Mouse (Mus musculus) midbrain, embryonic 10.5 days (tissue): Measurements from ENCODE around the gene Eps8l2. TPM values are rescaled to one million over a fixed set of nuclear protein-coding genes. Genes with fewer than 3 reads are reported as not detected.

Source experiments
- DNase-seq: peaks from one replicate; pipeline ENCODE4 v3.0.0-alpha.2; 2017; ENCODE audit warnings: low spot score
- H3K27ac ChIP-seq: fragments of 300-500 bp; sonication (generic); replicated peaks from 2 replicates; pipeline ENCODE4 v1.5.1; 2016; ENCODE audit warnings: mild to moderate bottlenecking
- H3K27me3 ChIP-seq: fragments of 300-500 bp; sonication (generic); 2 replicates; pipeline ENCODE4 v1.6.1; 2016; ENCODE audit warnings: low read depth, mild to moderate bottlenecking; ENCODE audit not compliant: poor library complexity, severe bottlenecking
- H3K36me3 ChIP-seq: fragments of 300-500 bp; sonication (generic); 2 replicates; pipeline ENCODE4 v1.6.1; 2016; ENCODE audit warnings: mild to moderate bottlenecking, moderate library complexity
- H3K4me1 ChIP-seq: fragments of 300-500 bp; sonication (generic); 2 replicates; pipeline ENCODE4 v1.6.1; 2016
- H3K4me3 ChIP-seq: fragments of 300-500 bp; sonication (generic); 2 replicates; pipeline ENCODE4 v1.5.1; 2016; ENCODE audit warnings: mild to moderate bottlenecking, moderate library complexity
- H3K9me3 ChIP-seq: fragments of 300-500 bp; sonication (generic); replicated peaks from 2 replicates; pipeline ENCODE4 v1.6.1; 2016; ENCODE audit warnings: mild to moderate bottlenecking
- WGBS: fragments of 180-500 bp; shearing (Covaris S2); methylation state at CpG from one replicate; pipeline ENCODE4 v1.1.7; 2016; 5-methylcytosine and 5-hydroxymethylcytosine counted together
- polyA plus RNA-seq: library from polyadenylated mRNA; unstranded; fragments of >200 nt; fragmentation: Nextera tagmentation; extraction: Ambion mirVana; gene quantifications from 2 replicates; pipeline ENCODE4 v1.2.1, GENCODE M21; 2016

Eps8l2 gene
- polyA plus RNA-seq, 1 experiment from 2014 or later: 3.8 TPM

GRCm38 (mm10) chr7:141315974-141316373, 22.7 kb upstream of the Eps8l2 start:
- WGBS: 82% methylated on average over 5 of the region's 5 CpGs

GRCm38 (mm10) chr7:141317619-141318132, 21.0 kb upstream of the Eps8l2 start:
- Histone ChIP-seq H3K9me3 (no peaks in the 10 kb centered on the region), H3K36me3 (peaks cover 100% of the 10 kb centered on the region), H3K27me3 (no peaks in the 10 kb centered on the region), H3K27ac (no peak overlapping the region), H3K4me1 (no peaks in the 10 kb centered on the region), H3K4me3 (no peak overlapping the region)
- WGBS: 80% methylated on average over 1 of the region's 1 CpGs
- no peak for DNase-seq

More at GRCm38 (mm10) chr7:141315974-141316373, 22.7 kb upstream of the Eps8l2 start:
- Histone ChIP-seq H3K4me3 (no peak overlapping the region), H3K9me3 (no peaks in the 10 kb centered on the region), H3K27ac (no peak overlapping the region), H3K27me3 (no peaks in the 10 kb centered on the region), H3K4me1 (no peaks in the 10 kb centered on the region), H3K36me3 (peaks cover 100% of the 10 kb centered on the region)
- DNase-seq: no peak

DNA sequence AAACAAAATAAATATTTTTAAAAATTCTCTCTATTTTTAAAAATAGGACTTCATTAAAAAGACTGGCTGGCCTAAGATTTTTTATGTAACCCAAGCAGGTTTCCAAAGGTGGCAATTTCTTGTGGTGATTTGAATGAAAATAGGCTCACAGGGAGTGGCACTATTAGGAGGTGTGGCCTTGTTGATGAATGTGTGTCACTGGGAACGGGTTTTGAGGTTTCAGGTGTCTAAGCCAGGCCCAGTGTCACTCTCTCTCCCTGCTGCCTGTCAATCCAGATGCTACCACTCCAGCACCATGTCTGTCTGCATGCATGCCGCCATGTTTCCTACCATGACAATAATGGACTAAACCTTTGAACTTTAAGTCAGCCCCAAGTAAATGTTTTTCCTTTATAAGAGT, 19.2 kb upstream of the Eps8l2 start:
- Histone ChIP-seq H3K4me3 (no peak overlapping the region), H3K9me3 (no peaks in the 10 kb centered on the region), H3K27ac (no peak overlapping the region), H3K27me3 (no peaks in the 10 kb centered on the region), H3K36me3 (peaks cover 100% of the 10 kb centered on the region), H3K4me1 (peaks cover 4% of the 10 kb centered on the region; the same call in 1 of the 2 replicates)
- DNase-seq: no peak
- WGBS: 80% methylated on average over 2 of the region's 2 CpGs

DNA sequence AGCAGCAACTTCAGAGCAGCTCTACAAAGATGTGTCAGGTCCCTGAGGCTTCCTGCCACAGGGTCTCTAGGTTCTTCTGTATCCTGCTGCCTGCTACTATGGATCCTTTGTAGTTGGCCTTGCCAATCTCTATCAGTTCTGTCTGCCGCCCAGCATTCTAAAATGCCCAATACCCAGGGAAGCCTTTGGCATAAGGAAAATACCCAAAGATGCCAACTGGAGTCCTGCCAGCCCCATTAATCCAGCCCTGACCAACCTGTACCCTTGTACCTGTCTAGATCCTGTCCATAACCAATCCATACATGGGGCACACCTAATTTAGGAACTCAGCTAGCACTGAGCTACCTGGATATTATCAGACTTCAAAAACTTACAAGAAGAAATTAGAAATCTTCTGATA, 14.0 kb upstream of the Eps8l2 start:
- Histone ChIP-seq H3K27ac (no peak overlapping the region), H3K27me3 (no peaks in the 10 kb centered on the region), H3K4me1 (peaks cover 46% of the 10 kb centered on the region), H3K9me3 (no peaks in the 10 kb centered on the region), H3K4me3 (no peak overlapping the region), H3K36me3 (peaks cover 51% of the 10 kb centered on the region)
- DNase-seq: no peak
- 95% methylated on average over 1 of the region's 1 CpGs for WGBS

DNA sequence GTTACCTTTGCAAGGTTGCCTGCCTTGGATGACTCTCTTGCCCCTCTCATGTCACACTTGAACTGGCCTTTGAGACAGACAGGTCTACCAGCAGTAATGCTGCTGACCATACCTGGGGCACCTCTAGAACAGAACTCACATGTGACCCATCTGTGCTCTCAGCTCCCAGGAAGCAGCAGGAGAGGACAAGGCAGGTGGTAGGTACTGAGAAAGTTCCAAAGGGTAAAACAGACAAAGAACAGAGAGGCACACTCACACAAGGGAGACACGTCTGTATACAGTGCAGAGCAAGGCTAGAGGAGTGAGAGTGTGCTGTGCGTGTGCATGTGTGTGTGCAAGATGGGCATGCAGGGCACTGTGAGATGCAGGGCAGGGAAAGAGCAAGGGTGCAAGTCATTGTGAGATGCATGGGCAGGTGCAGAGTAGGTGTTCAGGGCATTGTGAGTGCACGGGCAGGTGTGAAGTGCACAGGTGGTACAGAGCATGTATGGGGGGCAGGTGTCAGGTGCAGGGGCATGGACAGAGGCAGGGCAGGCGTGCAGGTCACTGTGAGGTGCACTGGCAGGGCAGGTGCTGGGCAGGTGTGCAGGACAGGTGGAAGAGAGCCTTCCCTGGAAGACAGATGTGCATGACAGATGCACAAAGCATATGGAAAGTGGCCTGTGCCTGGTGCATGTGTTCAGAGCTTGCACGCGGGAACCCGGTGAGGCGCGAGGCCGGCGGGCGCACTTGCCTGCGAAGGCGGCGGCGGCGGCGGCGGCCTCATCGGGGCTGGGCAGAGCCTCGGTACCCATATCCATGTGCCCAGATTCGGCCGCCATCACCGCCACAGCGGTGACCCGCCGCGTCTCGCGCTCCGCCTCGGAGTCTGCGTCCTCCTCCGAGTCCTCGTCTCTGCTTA, 11.9 kb upstream of the Eps8l2 start:
- H3K36me3 ChIP-seq: peaks cover 33% of the 10 kb centered on the region
- H3K27me3 ChIP-seq: no peaks in the 10 kb centered on the region
- H3K27ac ChIP-seq: peak overlapping the region; percentile 99
- peak overlapping the region; percentile 77 for H3K4me3 ChIP-seq
- H3K4me1 ChIP-seq: peaks cover 46% of the 10 kb centered on the region
- H3K9me3 ChIP-seq: no peaks in the 10 kb centered on the region
- 8% methylated on average over 35 of the region's 35 CpGs for WGBS
- no peak for DNase-seq

DNA sequence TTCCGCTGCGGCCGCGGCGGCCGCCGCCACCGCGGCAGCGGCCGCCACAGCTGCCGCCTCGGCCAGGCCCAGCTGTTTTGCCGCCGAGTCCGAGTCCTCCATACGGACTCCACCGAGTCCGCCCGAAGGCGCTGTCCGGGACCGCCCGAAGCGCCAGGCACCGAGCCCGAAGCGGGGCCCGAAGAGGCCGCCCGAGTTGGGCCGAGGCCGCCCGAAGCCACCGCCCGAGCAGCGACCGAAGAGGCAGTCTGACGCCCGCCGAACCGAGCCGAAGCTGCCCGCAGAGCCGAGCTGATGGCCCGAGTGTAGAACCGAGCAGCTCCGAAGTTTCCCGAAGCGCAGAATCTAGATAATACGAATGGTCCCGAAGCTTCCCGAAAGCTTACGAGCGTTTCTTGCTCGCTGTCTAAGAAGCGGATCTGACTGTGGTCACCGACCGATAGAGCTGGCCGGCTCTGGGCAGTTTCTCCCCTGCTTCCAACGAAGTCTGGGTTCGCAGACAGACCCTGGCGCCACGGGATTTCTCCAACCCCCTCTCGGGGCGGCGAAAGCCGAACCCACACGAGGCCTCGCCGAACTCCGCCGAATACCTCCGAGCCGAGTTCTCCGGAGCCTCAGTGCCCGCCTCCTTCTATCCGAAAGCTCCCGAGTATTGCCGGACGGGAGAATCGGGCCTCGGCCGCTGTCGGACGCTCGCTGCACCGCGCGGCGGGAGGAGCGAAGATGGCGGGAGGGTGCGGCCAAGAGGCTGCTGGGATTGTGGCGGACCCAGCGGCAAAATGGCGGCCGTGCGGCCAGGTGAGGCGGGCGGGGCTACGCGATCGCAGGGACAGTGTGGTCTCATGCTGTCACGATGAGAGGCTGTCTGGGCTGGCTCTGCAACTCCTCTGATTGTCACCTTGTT, 11.0 kb upstream of the Eps8l2 start, which contains the start of the genes Deaf1 and Tmem80:
Deaf1 (minus strand) TSS at position 222 of the 904 bp plus-strand sequence.
Tmem80 (plus strand) TSS at position 271 of the 904 bp plus-strand sequence.
- peak; percentile 98 for DNase-seq
- Histone ChIP-seq H3K27ac (peak within 1 kb of the TSS; percentile 99), H3K9me3 (no peaks in the 10 kb centered on the region), H3K27me3 (no peaks in the 10 kb centered on the region), H3K36me3 (peaks cover 33% of the 10 kb centered on the region), H3K4me1 (peaks cover 46% of the 10 kb centered on the region), H3K4me3 (peak within 1 kb of the TSS; percentile 77)
- WGBS: under 1% methylated on average over 105 of the region's 105 CpGs

GRCm38 (mm10) chr7:141328373-141328990, 10.2 kb upstream of the Eps8l2 start:
- Histone ChIP-seq H3K27me3 (no peaks in the 10 kb centered on the region), H3K27ac (peak overlapping the region; percentile 99), H3K9me3 (no peaks in the 10 kb centered on the region), H3K4me1 (peaks cover 46% of the 10 kb centered on the region), H3K4me3 (peak overlapping the region; percentile 77), H3K36me3 (peaks cover 33% of the 10 kb centered on the region)
- WGBS: 19% methylated on average over 24 of the region's 24 CpGs
- no peak for DNase-seq

- Histone ChIP-seq H3K27ac (no peak overlapping the region), H3K4me3 (no peak overlapping the region), H3K36me3 (peaks cover 40% of the 10 kb centered on the region), H3K9me3 (no peaks in the 10 kb centered on the region), H3K27me3 (no peaks in the 10 kb centered on the region), H3K4me1 (peaks cover 30% of the 10 kb centered on the region)
- no peak for DNase-seq
Observed at GRCm38 (mm10) chr7:141330706-141331105, 8.0 kb upstream of the Eps8l2 start.

DNA sequence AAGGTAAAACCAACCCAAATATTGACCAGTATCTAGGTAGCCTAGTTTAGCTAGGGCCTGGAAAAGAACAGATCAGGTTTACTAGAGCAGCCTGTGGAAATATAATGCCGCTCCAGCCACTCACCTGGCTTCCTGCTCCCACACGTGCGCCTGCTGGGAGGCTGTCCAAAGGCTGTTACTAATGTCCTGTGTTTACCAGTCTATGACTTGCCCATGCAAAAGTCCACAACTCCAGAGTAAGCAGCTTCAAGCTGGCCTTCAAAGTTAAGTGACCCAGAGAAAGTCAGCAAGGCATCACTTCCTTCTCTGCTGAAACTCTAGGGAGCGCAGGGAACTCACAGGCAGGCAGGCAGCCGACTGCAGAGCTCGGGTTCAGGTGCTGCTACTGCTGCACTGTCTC, 6.7 kb upstream of the Eps8l2 start:
- H3K9me3 ChIP-seq: no peaks in the 10 kb centered on the region
- peaks cover 46% of the 10 kb centered on the region for H3K36me3 ChIP-seq
- no peak for DNase-seq
- H3K27ac ChIP-seq: no peak overlapping the region
- H3K27me3 ChIP-seq: no peaks in the 10 kb centered on the region
- 89% methylated on average over 6 of the region's 6 CpGs for WGBS
- H3K4me1 ChIP-seq: peaks cover 17% of the 10 kb centered on the region
- no peak overlapping the region for H3K4me3 ChIP-seq

DNA sequence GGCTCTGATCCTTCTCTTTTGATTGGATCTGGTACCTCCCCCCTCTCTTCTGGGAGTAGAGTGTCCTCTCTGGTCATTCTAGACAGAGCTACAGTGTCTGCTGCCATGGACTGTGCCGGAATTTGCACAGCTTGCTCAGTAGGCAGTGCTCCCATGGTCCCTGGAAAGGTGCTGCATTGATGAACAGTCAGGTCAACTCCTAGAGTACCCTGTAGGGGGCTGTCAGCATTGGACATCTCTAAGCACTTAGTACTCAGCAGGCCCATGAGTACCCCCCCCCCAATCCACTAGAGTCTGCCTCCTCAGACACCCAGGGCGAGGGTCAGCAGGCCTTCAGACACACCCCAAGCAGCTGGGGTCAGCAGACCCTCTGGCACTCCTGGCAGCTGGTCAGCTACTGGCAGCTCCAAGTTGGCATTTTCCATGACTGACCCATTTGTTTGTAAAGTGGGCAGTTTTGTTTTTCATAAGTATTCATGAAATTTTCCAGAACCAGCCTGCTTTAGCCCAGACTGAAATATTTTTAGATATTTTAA, 3.6 kb upstream of the Eps8l2 start:
- H3K36me3 ChIP-seq: peaks cover 46% of the 10 kb centered on the region
- H3K27ac ChIP-seq: no peak overlapping the region
- peaks cover 22% of the 10 kb centered on the region for H3K4me1 ChIP-seq
- H3K9me3 ChIP-seq: no peaks in the 10 kb centered on the region
- no peak overlapping the region for H3K4me3 ChIP-seq
- peaks cover 27% of the 10 kb centered on the region for H3K27me3 ChIP-seq
- 86% methylated on average over 2 of the region's 2 CpGs for WGBS
- DNase-seq: no peak

DNA sequence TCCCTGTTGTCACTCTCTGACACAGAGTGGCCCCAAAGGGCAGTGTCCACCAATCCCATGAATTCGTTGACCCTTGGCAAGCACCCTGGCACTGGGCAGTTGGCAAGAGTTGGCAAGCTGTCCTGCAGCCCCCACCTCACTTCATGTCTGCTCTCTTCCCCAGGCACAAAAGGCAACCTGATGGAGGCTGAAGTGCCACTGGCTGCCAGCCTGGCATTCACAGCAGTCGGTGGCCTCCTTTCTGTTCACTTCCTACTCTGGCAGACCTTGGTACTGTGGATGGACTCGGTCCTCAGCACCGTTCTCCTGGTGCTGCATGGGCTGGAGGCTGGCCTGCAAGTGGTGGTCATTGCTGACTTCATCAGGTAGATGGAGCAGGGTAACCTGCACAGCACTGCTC, 3.0 kb upstream of the Eps8l2 start:
- Histone ChIP-seq H3K4me1 (peaks cover 22% of the 10 kb centered on the region), H3K4me3 (no peak overlapping the region), H3K27me3 (peaks cover 33% of the 10 kb centered on the region), H3K27ac (no peak overlapping the region), H3K9me3 (no peaks in the 10 kb centered on the region), H3K36me3 (peaks cover 46% of the 10 kb centered on the region)
- DNase-seq: no peak
- WGBS: 91% methylated on average over 4 of the region's 4 CpGs

DNA sequence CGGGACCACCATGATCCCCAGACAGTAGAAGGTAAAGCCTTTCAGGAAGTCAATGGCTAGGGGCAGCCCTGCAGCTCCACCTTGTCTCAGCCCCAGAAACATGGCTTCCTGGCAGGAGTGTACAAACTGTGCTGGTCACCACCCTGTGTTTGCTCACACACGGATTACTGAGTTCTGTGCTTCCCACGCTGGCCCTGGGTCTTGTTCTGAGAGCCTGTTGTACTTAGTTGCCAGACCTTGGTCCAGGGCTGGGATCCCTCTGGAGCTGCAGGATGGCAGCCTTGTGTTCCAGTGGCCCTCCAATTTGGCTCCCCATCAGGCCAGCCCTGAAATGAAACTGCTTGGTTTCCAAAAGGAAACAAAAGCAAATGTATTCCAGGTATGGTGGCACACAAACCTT, 2.4 kb upstream of the Eps8l2 start:
- H3K27ac ChIP-seq: no peak overlapping the region
- no peak for DNase-seq
- H3K9me3 ChIP-seq: no peaks in the 10 kb centered on the region
- 81% methylated on average over 3 of the region's 3 CpGs for WGBS
- H3K27me3 ChIP-seq: peaks cover 33% of the 10 kb centered on the region
- peaks cover 46% of the 10 kb centered on the region for H3K36me3 ChIP-seq
- peaks cover 22% of the 10 kb centered on the region for H3K4me1 ChIP-seq
- H3K4me3 ChIP-seq: no peak overlapping the region
